9 mouse cellular contexts compared by ENCODE assay signal in genomic region chr7:141466607-141467148, GRCm38 (mm10). TPM values are rescaled to one million over a fixed set of nuclear protein-coding genes. Genes with fewer than 3 reads are reported as not detected.
A peak's percentile ranks its signal among the peaks of the same experiment; 100 is the strongest.
DNase-seq lines count a peak whose midpoint lies in the region; ATAC-seq and TF ChIP-seq lines count a peak whose summit lies in the region.
"Had no signal": no experiment of that assay in that cellular context is flagged by ENCODE, and none has a peak within 500 bp of the region (broad histone marks: within the 10 kb centered on the region; RNA-seq: fewer than 3 reads in every experiment).

No protein-coding gene starts in this region.

- TF ChIP-seq CTCF in heart, postnatal 0 days (IDR thresholded peaks at IDR 0.05; ENCODE audit: low read depth): no peak

- peaks cover 25% of the 10 kb centered on the region for H3K36me3 ChIP-seq in heart, embryonic 12.5 days
- H3K36me3 ChIP-seq in heart, postnatal 0 days (replicated peaks; ENCODE audit: control insufficient read depth, insufficient read depth, low read length): peaks cover 20% of the 10 kb centered on the region
- peaks cover 2% of the 10 kb centered on the region; the same call in 1 of the 2 replicates for H3K36me3 ChIP-seq in midbrain, embryonic 11.5 days (ENCODE audit: control insufficient read depth, insufficient read depth, low read length)

- H3K4me3 ChIP-seq in heart, embryonic 12.5 days: peak overlapping the region; percentile 73
- H3K4me3 ChIP-seq in heart, postnatal 0 days (ENCODE audit: low read depth, low read length): peak overlapping the region; percentile 63
- peak overlapping the region; percentile 68 for H3K4me3 ChIP-seq in midbrain, embryonic 11.5 days (ENCODE audit: low read depth, low read length)

- H3K4me2 ChIP-seq in heart, embryonic 12.5 days: peak overlapping the region; percentile 93
- H3K4me2 ChIP-seq in heart, postnatal 0 days (ENCODE audit: low read depth, low read length): peak overlapping the region; percentile 66
- peak overlapping the region; percentile 72 for H3K4me2 ChIP-seq in midbrain, embryonic 11.5 days

- peaks cover 72% of the 10 kb centered on the region for H3K4me1 ChIP-seq in heart, embryonic 12.5 days (replicated peaks)
- H3K4me1 ChIP-seq in heart, postnatal 0 days (ENCODE audit: control insufficient read depth, insufficient read depth): peaks cover 23% of the 10 kb centered on the region
- peaks cover 29% of the 10 kb centered on the region for H3K4me1 ChIP-seq in midbrain, embryonic 11.5 days (ENCODE audit: control insufficient read depth, insufficient read depth, low read length)

- H3K27ac ChIP-seq in heart, embryonic 12.5 days (ENCODE audit: poor library complexity, severe bottlenecking): peak overlapping the region; percentile 99
- H3K27ac ChIP-seq in heart, postnatal 0 days (ENCODE audit: low read depth): peak overlapping the region; percentile 97
- H3K27ac ChIP-seq in midbrain, embryonic 11.5 days (ENCODE audit: low read depth, low read length): no peak overlapping the region

- WGBS in heart, embryonic 12.5 days: 60% methylated on average over 10 of the region's 10 CpGs
- 60% methylated on average over 10 of the region's 10 CpGs for WGBS in heart, postnatal 0 days
- WGBS in midbrain, embryonic 11.5 days: 58% methylated on average over 10 of the region's 10 CpGs

- intact Hi-C loops in heart, postnatal 25 days (cut with DNase I): no loop called here

- no peak for ATAC-seq in heart, embryonic 12.5 days (ENCODE audit: insufficient number of reproducible peaks, low FRiP score)
- no peak for ATAC-seq in heart, postnatal 0 days (ENCODE audit: insufficient read depth, low read depth)
- ATAC-seq in midbrain, embryonic 11.5 days (ENCODE audit: low FRiP score): no peak

- peak overlapping the region; percentile 87 for H3K9ac ChIP-seq in heart, embryonic 12.5 days
- peak overlapping the region; percentile 71 for H3K9ac ChIP-seq in heart, postnatal 0 days (replicated peaks; ENCODE audit: low read depth, low read length)
- H3K9ac ChIP-seq in midbrain, embryonic 11.5 days (ENCODE audit: low read length): peak overlapping the region; percentile 81; the same call in 1 of the 2 replicates

- peaks cover 44% of the 10 kb centered on the region for H3K27me3 ChIP-seq in heart, embryonic 12.5 days (replicated peaks)
- H3K27me3 ChIP-seq in heart, postnatal 0 days (ENCODE audit: control insufficient read depth, insufficient read depth, low read length): peaks cover 16% of the 10 kb centered on the region; the same call in 1 of the 2 replicates
- H3K27me3 ChIP-seq in midbrain, embryonic 11.5 days (ENCODE audit: control insufficient read depth, insufficient read depth, low read length): peaks cover 54% of the 10 kb centered on the region
- H3K27me3 ChIP-seq: Patski had no signal

- TF ChIP-seq EP300 in heart, postnatal 0 days (IDR thresholded peaks at IDR 0.05; ENCODE audit: low read depth): no peak

- no peaks in the 10 kb centered on the region for H3K9me3 ChIP-seq in heart, embryonic 12.5 days (replicated peaks)
- no peaks in the 10 kb centered on the region for H3K9me3 ChIP-seq in heart, postnatal 0 days (replicated peaks; ENCODE audit: control insufficient read depth, low read length)
- H3K9me3 ChIP-seq in midbrain, embryonic 11.5 days (ENCODE audit: control insufficient read depth, low read length): no peaks in the 10 kb centered on the region

- DNase-seq in heart, postnatal 25 days (ENCODE audit: low spot score): no peak
- peak; percentile 51 for DNase-seq in MN1 (ENCODE audit: low spot score)
- DNase-seq in heart, postnatal 0 days (ENCODE audit: low spot score): no peak
- DNase-seq in midbrain, embryonic 11.5 days (ENCODE audit: low spot score, missing footprints): peak; percentile 84
- DNase-seq in embryo, embryonic 10 days (ENCODE audit: low spot score): no peak
- DNase-seq in gastrocnemius, postnatal 10 days: no peak
- DNase-seq in right cerebral cortex, postnatal 10 days (ENCODE audit: low spot score in 2 of 2): no peak

RNA-seq across cellular contexts. Expression of gene Cd151, which starts 0.5 kb away (rescaled TPM):
- 27.4 and 30.6 TPM in 2 replicates for polyA plus RNA-seq in heart, embryonic 12.5 days (2016; fragmentation: Nextera tagmentation; extraction: Ambion mirVana)
- 100 to 1,000 TPM; 280 TPM for total RNA-seq in heart, postnatal 25 days (2021)
- total RNA-seq in heart, postnatal 0 days (2014; rRNA removed; ENCODE audit: low replicate concordance): 288 and 323 TPM in 2 replicates
- polyA plus RNA-seq in heart, postnatal 0 days (2015; fragmentation: Nextera tagmentation; extraction: Ambion mirVana): 37.8 and 39.7 TPM in 2 replicates
- polyA plus RNA-seq in midbrain, embryonic 11.5 days (2014; fragmentation: Nextera tagmentation; extraction: Ambion mirVana): 32.5 and 36.6 TPM in 2 replicates
- total RNA-seq in gastrocnemius, postnatal 10 days (2021): 10 to 100 TPM; 77.7 to 88.5 TPM

RNA-seq across cellular contexts. Expression of gene Cracr2b, which starts 5.8 kb away (rescaled TPM):
- polyA plus RNA-seq in heart, embryonic 12.5 days (2016; fragmentation: Nextera tagmentation; extraction: Ambion mirVana): 16.6 and 17.5 TPM in 2 replicates
- total RNA-seq in heart, postnatal 25 days (2021): 10 to 100 TPM; 19.7 to 23.1 TPM
- 6.2 and 134 TPM in 2 replicates for total RNA-seq in heart, postnatal 0 days (2014; rRNA removed; ENCODE audit: low replicate concordance)
- 23.9 and 24.2 TPM in 2 replicates for polyA plus RNA-seq in heart, postnatal 0 days (2015; fragmentation: Nextera tagmentation; extraction: Ambion mirVana)
- polyA plus RNA-seq in midbrain, embryonic 11.5 days (2014; fragmentation: Nextera tagmentation; extraction: Ambion mirVana): 2.7 and 5.3 TPM in 2 replicates
- 1 to 10 TPM; 8.6 to 9.9 TPM for total RNA-seq in gastrocnemius, postnatal 10 days (2021)

RNA-seq across cellular contexts. Expression of gene Polr2l, which starts 8.3 kb away (rescaled TPM):
- 60.7 and 64.7 TPM in 2 replicates for polyA plus RNA-seq in heart, embryonic 12.5 days (2016; fragmentation: Nextera tagmentation; extraction: Ambion mirVana)
- 10 to 100 TPM; 74.3 to 74.7 TPM for total RNA-seq in heart, postnatal 25 days (2021)
- total RNA-seq in heart, postnatal 0 days (2014; rRNA removed; ENCODE audit: low replicate concordance): 17.4 and 32.3 TPM in 2 replicates
- polyA plus RNA-seq in heart, postnatal 0 days (2015; fragmentation: Nextera tagmentation; extraction: Ambion mirVana): 77.6 and 81.3 TPM in 2 replicates
- polyA plus RNA-seq in midbrain, embryonic 11.5 days (2014; fragmentation: Nextera tagmentation; extraction: Ambion mirVana): 63.5 and 74.2 TPM in 2 replicates
- 10 to 100 TPM; 43.4 to 49.0 TPM for total RNA-seq in gastrocnemius, postnatal 10 days (2021)

RNA-seq across cellular contexts. Expression of gene Tspan4, which starts 8.4 kb away (rescaled TPM):
- 57.5 and 57.6 TPM in 2 replicates for polyA plus RNA-seq in heart, embryonic 12.5 days (2016; fragmentation: Nextera tagmentation; extraction: Ambion mirVana)
- 10 to 100 TPM; 17.5 to 39.0 TPM for total RNA-seq in heart, postnatal 25 days (2021)
- 84.2 and 87.8 TPM in 2 replicates for total RNA-seq in heart, postnatal 0 days (2014; rRNA removed; ENCODE audit: low replicate concordance)
- polyA plus RNA-seq in heart, postnatal 0 days (2015; fragmentation: Nextera tagmentation; extraction: Ambion mirVana): 72.2 and 72.3 TPM in 2 replicates
- 26.9 and 28.6 TPM in 2 replicates for polyA plus RNA-seq in midbrain, embryonic 11.5 days (2014; fragmentation: Nextera tagmentation; extraction: Ambion mirVana)
- total RNA-seq in gastrocnemius, postnatal 10 days (2021): 10 to 100 TPM; 18.6 to 21.0 TPM

RNA-seq across cellular contexts. Expression of gene Pnpla2, which starts 11.7 kb away (rescaled TPM):
- 42.3 and 43.3 TPM in 2 replicates for polyA plus RNA-seq in heart, embryonic 12.5 days (2016; fragmentation: Nextera tagmentation; extraction: Ambion mirVana)
- total RNA-seq in heart, postnatal 25 days (2021): 100 to 1,000 TPM; 409 to 426 TPM
- 47.9 and 63.8 TPM in 2 replicates for total RNA-seq in heart, postnatal 0 days (2014; rRNA removed; ENCODE audit: low replicate concordance)
- 157 and 159 TPM in 2 replicates for polyA plus RNA-seq in heart, postnatal 0 days (2015; fragmentation: Nextera tagmentation; extraction: Ambion mirVana)
- 12.7 and 14.0 TPM in 2 replicates for polyA plus RNA-seq in midbrain, embryonic 11.5 days (2014; fragmentation: Nextera tagmentation; extraction: Ambion mirVana)
- total RNA-seq in gastrocnemius, postnatal 10 days (2021): 100 to 1,000 TPM; 119 to 151 TPM

Comparison
In these comparisons a context has a peak if more than half of its experiments do, and no peak if none do; other contexts are left out.
1. DNase-seq: peak in MN1 (single experiment) and midbrain, embryonic 11.5 days (single experiment); none in heart, postnatal 25 days (single experiment), heart, postnatal 0 days (single experiment), embryo, embryonic 10 days (single experiment), gastrocnemius, postnatal 10 days (single experiment) and right cerebral cortex, postnatal 10 days (0 of 2).
2. Peak in every context shown above with its lines, with median percentiles within 50 percentile points of each other: H3K4me2 ChIP-seq, H3K4me3 ChIP-seq and H3K9ac ChIP-seq.